Mouse (Mus musculus) brain, adult 2 months (tissue): ENCODE data around the gene Gpank1.

Experiments used
- DNase-seq: peaks from one replicate; pipeline ENCODE4 v3.0.0; 2011; ENCODE audit warnings: low read depth, low spot score

Gene Gpank1

GRCm38 (mm10) chr17:35121143-35121799 lies at the start of gene Gpank1:
TSS of gene Gpank1 (plus strand) at chr17:35121455.
- peak; percentile 99 for DNase-seq

- peak; percentile 89 for DNase-seq
Observed at GRCm38 (mm10) chr17:35074097-35074496, 47.2 kb upstream of the Gpank1 start.

GRCm38 (mm10) chr17:35076507-35077176 lies 44.6 kb upstream of the Gpank1 start, which contains the start of gene Ly6g6e:
TSS of gene Ly6g6e (plus strand) at chr17:35076902.
- no peak for DNase-seq

- DNase-seq: peak; percentile 69
Observed at GRCm38 (mm10) chr17:35077285-35077684, 44.0 kb upstream of the Gpank1 start.

- DNase-seq: peak; percentile 71
Observed at GRCm38 (mm10) chr17:35077786-35078233, 43.4 kb upstream of the Gpank1 start, which contains the start of gene Ly6g6d. TSS of gene Ly6g6d (minus strand) at chr17:35078065.

- DNase-seq: no peak
Observed at GRCm38 (mm10) chr17:35079778-35080177, 41.5 kb upstream of the Gpank1 start.

- DNase-seq: no peak
Observed at GRCm38 (mm10) chr17:35080248-35080647, 41.0 kb upstream of the Gpank1 start.

- no peak for DNase-seq
Observed at GRCm38 (mm10) chr17:35080710-35081109, 40.5 kb upstream of the Gpank1 start.

GRCm38 (mm10) chr17:35082841-35083576 lies 38.2 kb upstream of the Gpank1 start:
- peak; percentile 88 for DNase-seq

- no peak for DNase-seq
Observed at GRCm38 (mm10) chr17:35083929-35084497, 37.2 kb upstream of the Gpank1 start.

GRCm38 (mm10) chr17:35085208-35085865 lies 35.9 kb upstream of the Gpank1 start, which contains the start of gene Ly6g6f:
TSS of gene Ly6g6f (minus strand) at chr17:35085610.
- no peak for DNase-seq

- no peak for DNase-seq
Observed at GRCm38 (mm10) chr17:35088151-35088550, 33.1 kb upstream of the Gpank1 start.

- peak; percentile 98 for DNase-seq
Observed at GRCm38 (mm10) chr17:35088825-35089644, 32.2 kb upstream of the Gpank1 start, which contains the start of gene Abhd16a. TSS of gene Abhd16a (plus strand) at chr17:35089263.

GRCm38 (mm10) chr17:35090166-35090932 lies 30.9 kb upstream of the Gpank1 start:
- peak; percentile 97 for DNase-seq

GRCm38 (mm10) chr17:35092403-35093198 lies 28.7 kb upstream of the Gpank1 start:
- DNase-seq: no peak

- peak; percentile 52 for DNase-seq
Observed at GRCm38 (mm10) chr17:35094475-35095365, 26.5 kb upstream of the Gpank1 start.

GRCm38 (mm10) chr17:35096597-35096996 lies 24.7 kb upstream of the Gpank1 start:
- no peak for DNase-seq
